Mouse (Mus musculus) MEL (cell line): ENCODE results near the gene Sp6. TPM values are rescaled to one million over a fixed set of nuclear protein-coding genes. Genes with fewer than 3 reads are reported as not detected.
A peak's percentile ranks its signal among the peaks of the same experiment; 100 is the strongest.

Experiments
- DNase-seq: peaks from one replicate; pipeline ENCODE4 v3.0.0; 2011; ENCODE audit warnings: low read depth, low spot score
- H3K27ac ChIP-seq: 2 replicates; pipeline ENCODE4 v1.5.1; 2012; ENCODE audit warnings: low read depth, mild to moderate bottlenecking, control low read depth, low read length, moderate library complexity; ENCODE audit not compliant: control insufficient read depth
- H3K27me3 ChIP-seq, 2 experiments: fragments of 150-350 bp in 1 of 2; sonication (generic) in 1 of 2; 2 replicates each; pipeline ENCODE4 v1.6.1; 2012; ENCODE audit warnings: low read length in 2 of 2, mild to moderate bottlenecking in 2 of 2, improper control_type of control experiment in 1 of 2, moderate library complexity in 1 of 2; ENCODE audit not compliant: insufficient read depth in 2 of 2, control insufficient read depth in 1 of 2
- H3K36me3 ChIP-seq, 2 experiments: 2 replicates each; pipeline ENCODE4 v1.6.1; 2012 to 2014; ENCODE audit warnings: low read length in 2 of 2, improper control_type of control experiment in 1 of 2, inconsistent platforms in 1 of 2, mild to moderate bottlenecking in 1 of 2; ENCODE audit not compliant: insufficient read depth in 2 of 2, control insufficient read depth in 1 of 2
- H3K4me1 ChIP-seq, 2 experiments: fragments of 150-350 bp in 1 of 2; sonication (generic) in 1 of 2; 2 replicates each; pipeline ENCODE4 v1.6.1; 2012; ENCODE audit warnings: low read length in 2 of 2, improper control_type of control experiment in 1 of 2, mild to moderate bottlenecking in 1 of 2; ENCODE audit not compliant: insufficient read depth in 2 of 2, control insufficient read depth in 1 of 2
- H3K4me3 ChIP-seq, 2 experiments: fragments of 150-350 bp in 1 of 2; sonication (generic) in 1 of 2; 2 replicates each; pipeline ENCODE4 v1.5.1; 2012; ENCODE audit warnings: low read depth in 2 of 2, low read length in 2 of 2, mild to moderate bottlenecking in 2 of 2, moderate library complexity in 2 of 2, control low read depth in 1 of 2, improper control_type of control experiment in 1 of 2; ENCODE audit not compliant: control insufficient read depth in 1 of 2, insufficient read depth in 1 of 2
- H3K79me2 ChIP-seq: 2 replicates; pipeline ENCODE4 v1.6.1; 2012; ENCODE audit warnings: mild to moderate bottlenecking, low read length, moderate library complexity; ENCODE audit not compliant: control insufficient read depth, poor library complexity, insufficient read depth
- H3K9ac ChIP-seq: 2 replicates; pipeline ENCODE4 v1.6.1; 2012; ENCODE audit warnings: low read depth, mild to moderate bottlenecking, control low read depth, low read length, moderate library complexity; ENCODE audit not compliant: control insufficient read depth, poor library complexity, severe bottlenecking
- H3K9me3 ChIP-seq: fragments of 150-350 bp; sonication (generic); replicated peaks from 2 replicates; pipeline ENCODE4 v1.6.1; 2012; ENCODE audit warnings: mild to moderate bottlenecking, low read length, improper control_type of control experiment, moderate library complexity; ENCODE audit not compliant: insufficient read depth
- GABPA ChIP-seq: IDR thresholded peaks from 2 replicates; pipeline ENCODE4 v1.6.1; 2012; ENCODE audit warnings: low read depth, mild to moderate bottlenecking, inconsistent platforms, low read length, improper control_type of control experiment, moderate library complexity
- JUND ChIP-seq: IDR thresholded peaks from 2 replicates; pipeline ENCODE4 v1.6.1; 2011; ENCODE audit warnings: low read depth, mild to moderate bottlenecking, improper control_type of control experiment, low read length
- NRF1 ChIP-seq: IDR thresholded peaks from 2 replicates; pipeline ENCODE4 v1.6.1; 2014; ENCODE audit warnings: low read depth, mild to moderate bottlenecking, inconsistent platforms, low read length, improper control_type of control experiment, moderate library complexity; ENCODE audit not compliant: poor library complexity, insufficient read depth, severe bottlenecking
- POLR2A ChIP-seq, 2 experiments: IDR thresholded peaks; 2 replicates each; pipeline ENCODE4 v1.6.1; 2011 to 2012; ENCODE audit warnings: low read length in 2 of 2, mild to moderate bottlenecking in 2 of 2, control low read depth in 1 of 2, improper control_type of control experiment in 1 of 2, low read depth in 1 of 2, moderate library complexity in 1 of 2; ENCODE audit not compliant: control insufficient read depth in 1 of 2, insufficient read depth in 1 of 2, poor library complexity in 1 of 2
- POLR2AphosphoS2 ChIP-seq: IDR thresholded peaks from 2 replicates; pipeline ENCODE4 v1.6.1; 2011; ENCODE audit warnings: low read length, improper control_type of control experiment
- RAD21 ChIP-seq: IDR thresholded peaks from 2 replicates; pipeline ENCODE4 v1.6.1; 2011; ENCODE audit warnings: mild to moderate bottlenecking, low read depth, low read length, improper control_type of control experiment
- ZNF384 ChIP-seq: IDR thresholded peaks from 2 replicates; pipeline ENCODE4 v1.6.1; 2012; ENCODE audit warnings: low read depth, mild to moderate bottlenecking, inconsistent platforms, low read length, improper control_type of control experiment
- polyA plus RNA-seq, 2 experiments: library from polyadenylated mRNA; stranded (reverse) in 1 of 2; unstranded in 1 of 2; fragments of >175 nt in 1 of 2; fragments of >200 nt in 1 of 2; gene quantifications; 2 replicates each; pipeline versions ENCODE4 v1.2.1 to v1.2.4; 2012; ENCODE audit warnings: low replicate concordance in 2 of 2, low read depth in 1 of 2; ENCODE audit not compliant: insufficient read length in 2 of 2, insufficient read depth in 1 of 2, missing spikeins in 1 of 2
- total RNA-seq: library from RNA; depleted of rRNA; stranded (reverse); fragments of 300-350 nt; gene quantifications from 2 replicates; pipeline ENCODE4 v1.2.3, GENCODE M21; 2012

Gene Sp6
- total and polyA plus RNA-seq, 3 experiments: 0.04 TPM; not detected in 2

DNA sequence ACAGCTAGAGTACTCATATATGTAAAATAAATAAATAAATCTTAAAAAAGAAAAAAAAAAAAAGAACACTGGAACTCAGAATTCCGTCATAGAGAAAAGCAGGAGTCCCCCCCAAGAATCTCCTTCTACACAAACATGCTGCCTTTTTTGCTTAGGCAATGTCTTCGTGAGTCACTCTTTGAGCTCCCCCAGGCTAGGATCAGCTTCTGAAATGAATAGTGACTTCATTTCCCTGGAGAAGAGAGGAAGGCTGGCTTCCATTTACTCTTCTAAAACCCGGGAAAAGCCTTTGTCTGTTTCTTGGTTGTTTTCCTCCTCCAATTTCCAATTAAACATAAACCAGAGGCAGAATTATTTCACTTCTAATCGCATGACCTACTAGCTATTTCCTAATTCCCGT lies 40.3 kb upstream of the Sp6 start:
- H3K9ac ChIP-seq: no peak overlapping the region
- no peak for DNase-seq
- H3K36me3 ChIP-seq: peaks cover 0 to 46% of the 10 kb centered on the region in 2 experiments; a peak in 2 of 4 replicates
- 0 out of 4 replicates have a peak, but pooled peaks of 1 of the 2 experiments have one; percentile 1 for TF ChIP-seq POLR2A (IDR thresholded peaks at IDR 0.05; ENCODE audit: control insufficient read depth in 1 of 2, insufficient read depth in 1 of 2, low read depth in 1 of 2, low read length in 2 of 2, poor library complexity in 1 of 2)
- TF ChIP-seq GABPA: no peak
- no peak for TF ChIP-seq NRF1
- H3K79me2 ChIP-seq: peaks cover 41% of the 10 kb centered on the region
- H3K4me3 ChIP-seq: no peak overlapping the region
- no peak overlapping the region for H3K27ac ChIP-seq
- H3K4me1 ChIP-seq: peaks cover 19 to 40% of the 10 kb centered on the region in 2 experiments
- no peaks in the 10 kb centered on the region for H3K9me3 ChIP-seq
- no peaks in the 10 kb centered on the region for H3K27me3 ChIP-seq

DNA sequence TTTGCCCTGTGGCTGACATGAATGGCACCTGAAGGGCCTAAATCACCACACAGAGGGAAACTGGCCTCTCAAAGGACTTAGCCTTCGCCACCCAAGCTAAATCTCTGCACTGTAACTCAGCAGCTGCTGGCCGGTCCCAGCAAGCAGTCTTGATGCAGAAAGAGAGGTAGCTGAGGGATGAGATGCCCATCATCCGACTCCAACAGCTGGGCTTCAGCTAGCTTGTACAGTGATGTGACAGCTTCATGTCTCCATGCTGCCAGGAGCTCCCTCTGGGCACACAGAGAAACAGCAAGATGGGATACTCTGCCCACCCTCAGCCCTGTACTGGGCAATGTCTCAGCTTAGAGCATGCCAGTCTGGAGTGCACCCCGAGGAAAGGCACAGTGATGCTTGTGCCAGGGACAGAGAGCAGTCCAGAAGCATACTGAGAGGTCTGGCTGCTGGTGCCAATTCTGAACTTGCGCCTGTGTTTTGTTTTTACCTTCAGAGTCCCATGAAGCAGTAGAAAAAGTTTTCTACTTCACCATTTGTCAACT lies 39.7 kb upstream of the Sp6 start:
- H3K9ac ChIP-seq: no peak overlapping the region
- peaks cover 0 to 42% of the 10 kb centered on the region in 2 experiments; a peak in 2 of 4 replicates for H3K36me3 ChIP-seq
- H3K79me2 ChIP-seq: peaks cover 42% of the 10 kb centered on the region
- no peak for DNase-seq
- H3K9me3 ChIP-seq: no peaks in the 10 kb centered on the region
- no peak overlapping the region for H3K4me3 ChIP-seq
- H3K27me3 ChIP-seq: no peaks in the 10 kb centered on the region
- no peak overlapping the region for H3K27ac ChIP-seq
- peaks cover 15 to 37% of the 10 kb centered on the region in 2 experiments for H3K4me1 ChIP-seq
- TF ChIP-seq RAD21 (no peak), POLR2AphosphoS2 (peak; percentile 42; the same call in 1 of the 2 replicates)

DNA sequence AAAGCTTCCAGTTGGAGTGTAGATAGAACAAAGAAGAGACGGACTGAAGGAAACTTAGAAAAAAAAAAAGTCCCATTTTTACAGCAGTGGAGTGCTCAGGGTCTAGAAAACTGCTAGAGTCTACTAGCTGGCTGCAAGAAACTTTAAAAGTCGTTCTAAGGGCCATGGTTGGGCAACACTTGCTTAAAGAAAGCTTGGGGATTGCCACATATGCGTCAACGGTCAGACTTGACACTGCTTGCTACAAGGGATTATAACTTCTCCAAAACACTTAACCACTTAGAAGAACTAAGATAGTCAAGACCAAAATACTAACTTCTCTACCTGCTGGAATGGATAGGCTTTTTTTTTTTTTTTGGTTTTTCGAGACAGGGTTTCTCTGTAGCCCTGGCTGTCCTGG lies 38.4 kb upstream of the Sp6 start:
- Histone ChIP-seq H3K4me1 (peaks cover 9 to 34% of the 10 kb centered on the region in 2 experiments), H3K27me3 (no peaks in the 10 kb centered on the region), H3K79me2 (peaks cover 40% of the 10 kb centered on the region), H3K9me3 (no peaks in the 10 kb centered on the region), H3K9ac (no peak overlapping the region; the same call in 1 of the 2 replicates), H3K4me3 (no peak overlapping the region), H3K27ac (no peak overlapping the region), H3K36me3 (peaks cover 0 to 33% of the 10 kb centered on the region in 2 experiments; a peak in 2 of 4 replicates)
- DNase-seq: no peak
- peak; percentile 49 for TF ChIP-seq ZNF384
- TF ChIP-seq JUND: no peak
